Mouse (Mus musculus) cerebellum, adult 18-20 months (tissue): ENCODE results near the gene Meiob.
A peak's percentile ranks its signal among the peaks of the same experiment; 100 is the strongest.

Experiments
- DNase-seq, 2 experiments: peaks; one replicate each; pipeline ENCODE4 v3.0.0; 2021

The Meiob gene

DNA sequence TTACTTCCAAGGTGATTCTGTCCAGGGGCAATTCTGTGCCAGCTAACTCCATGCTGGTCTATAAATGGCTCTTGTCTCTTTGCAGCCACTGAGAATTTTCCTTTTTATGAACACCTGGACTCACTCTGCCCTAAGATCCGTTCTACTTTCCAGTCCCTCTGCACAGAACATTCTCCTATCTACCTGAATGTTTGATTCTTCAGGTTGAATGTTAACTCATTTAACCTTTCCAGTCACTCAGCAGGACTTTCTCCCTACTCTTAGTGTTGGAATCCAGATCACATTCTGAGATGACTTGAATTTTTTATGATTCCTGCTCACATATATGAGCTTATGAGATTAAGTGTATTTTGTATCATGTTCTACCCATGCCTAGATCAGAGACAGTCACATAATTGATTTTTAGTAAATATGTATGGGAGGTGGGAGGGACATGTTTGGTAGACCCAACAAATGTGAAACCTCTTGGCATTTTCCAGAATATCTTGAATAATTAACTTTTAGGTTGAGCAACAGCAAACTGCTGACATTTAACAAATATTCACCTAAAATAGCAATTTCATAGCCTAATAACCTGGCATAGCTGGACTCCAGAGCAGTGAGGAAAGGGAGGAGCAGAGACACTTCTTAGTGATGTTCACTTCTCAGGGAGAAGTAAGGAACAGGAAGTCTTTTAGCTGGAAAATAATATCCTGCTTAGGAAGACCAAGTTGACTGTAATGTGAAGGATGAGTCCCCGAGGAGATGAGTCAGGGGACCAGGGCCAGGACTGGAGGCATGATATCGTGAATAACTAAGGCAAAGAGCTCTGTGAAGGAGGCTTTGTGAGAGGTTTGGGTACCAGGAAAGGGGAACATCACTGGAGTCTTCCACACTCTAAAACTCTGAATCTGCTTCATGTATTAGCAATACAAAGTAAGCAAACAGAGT is 17.5 kb downstream of the Meiob start:
- DNase-seq, result no peak

DNA sequence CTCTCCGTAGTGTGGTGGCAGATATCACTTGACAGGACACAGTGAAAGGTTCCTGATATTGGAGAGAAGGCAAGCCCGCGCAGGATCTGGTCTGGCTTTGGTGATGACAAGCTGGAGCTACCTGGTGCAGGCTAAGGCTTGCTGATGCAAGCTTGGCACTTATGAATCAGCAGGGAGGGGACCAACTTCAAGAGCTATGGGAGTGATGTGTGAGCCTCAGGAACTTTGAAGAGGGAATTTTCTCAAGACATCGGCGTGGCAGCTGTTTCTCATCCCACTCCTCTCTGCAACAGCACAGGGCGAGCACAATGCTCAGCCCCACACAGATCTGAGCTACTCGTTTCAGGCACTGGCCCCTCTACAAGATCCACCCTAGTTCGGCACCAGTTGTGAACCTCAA is 35.8 kb downstream of the Meiob start, which contains the start of gene Hagh:
Gene Hagh (plus strand): TSS at position 302 of the 400 bp plus-strand sequence.
- DNase-seq, result no peak

DNA sequence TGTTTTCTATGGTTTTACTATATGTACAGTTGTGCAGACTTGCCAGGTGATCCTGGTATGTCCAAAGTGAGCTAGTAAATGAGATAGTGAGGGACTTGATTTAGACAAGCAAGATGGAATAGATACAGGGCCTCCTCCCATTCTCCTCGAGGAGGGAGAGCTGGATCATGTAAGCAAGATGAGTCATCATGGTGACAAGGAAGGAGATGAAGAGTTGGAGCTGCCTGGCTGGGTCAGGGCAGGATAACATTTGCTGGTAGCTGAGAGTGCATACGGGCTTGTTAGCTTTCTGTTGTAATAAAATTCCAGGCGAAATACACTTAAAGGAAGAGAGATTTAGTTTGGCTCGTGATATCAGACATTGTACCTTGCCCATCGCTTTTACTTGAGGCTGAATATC is 36.3 kb downstream of the Meiob start:
- no peak for DNase-seq

DNA sequence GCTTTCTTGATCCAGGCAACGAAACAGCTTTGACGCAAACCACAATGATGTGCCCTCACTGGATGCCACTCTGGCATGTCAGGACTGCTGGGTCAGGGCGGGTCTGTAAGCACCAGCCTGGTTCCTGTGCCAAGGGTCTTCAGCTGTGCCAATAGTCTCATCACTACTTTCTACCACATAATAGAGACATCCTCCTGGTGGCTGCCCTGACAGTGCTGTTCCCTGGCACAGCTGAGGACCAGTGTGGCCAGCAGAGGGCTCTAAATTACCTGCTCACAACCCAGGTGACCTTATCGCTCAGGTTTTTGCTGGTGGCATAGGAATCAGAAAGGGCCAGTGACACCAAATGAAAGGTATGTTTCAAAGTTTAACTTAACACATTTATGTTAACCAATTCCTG is 37.0 kb downstream of the Meiob start:
- DNase-seq, result peak; percentile 51 to 59

DNA sequence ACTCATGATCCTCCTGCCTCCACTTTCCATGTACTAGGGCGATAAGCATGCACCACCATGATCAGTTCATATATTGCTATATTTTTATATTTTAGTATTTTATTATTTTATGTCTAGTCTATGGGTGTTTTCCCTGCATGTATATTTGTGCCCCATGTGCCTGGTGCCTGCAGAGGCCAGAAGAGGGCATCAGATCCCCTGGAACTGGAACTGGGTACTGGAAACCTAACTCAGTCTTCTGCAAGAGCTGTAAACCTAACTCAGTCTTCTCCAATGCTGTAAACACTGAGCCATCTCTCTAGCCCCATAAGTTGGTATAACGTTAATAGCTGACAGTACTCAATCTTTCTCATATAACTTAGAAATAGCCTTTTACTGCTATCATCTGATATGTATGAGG is 38.5 kb downstream of the Meiob start:
- no peak for DNase-seq

DNA sequence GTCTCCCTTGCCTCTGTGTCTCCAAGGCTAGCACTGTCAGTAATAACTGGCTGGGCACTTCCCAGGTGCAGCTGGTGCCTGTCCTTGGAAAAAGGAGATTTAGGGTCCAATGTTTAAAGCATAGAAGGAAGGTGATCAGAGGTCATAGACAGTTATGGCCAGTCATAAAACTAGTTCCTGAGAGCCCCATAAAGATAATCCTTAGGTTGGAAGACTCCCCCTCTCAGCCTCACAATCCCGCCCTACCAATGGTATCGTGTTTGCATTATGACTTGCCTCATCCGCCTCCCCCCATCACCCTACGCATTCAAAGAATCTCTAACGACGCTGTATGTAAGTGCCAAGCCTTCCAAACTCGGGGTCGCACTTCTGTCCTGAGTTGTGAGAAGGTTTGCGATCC is 40.4 kb downstream of the Meiob start:
- DNase-seq, result no peak

DNA sequence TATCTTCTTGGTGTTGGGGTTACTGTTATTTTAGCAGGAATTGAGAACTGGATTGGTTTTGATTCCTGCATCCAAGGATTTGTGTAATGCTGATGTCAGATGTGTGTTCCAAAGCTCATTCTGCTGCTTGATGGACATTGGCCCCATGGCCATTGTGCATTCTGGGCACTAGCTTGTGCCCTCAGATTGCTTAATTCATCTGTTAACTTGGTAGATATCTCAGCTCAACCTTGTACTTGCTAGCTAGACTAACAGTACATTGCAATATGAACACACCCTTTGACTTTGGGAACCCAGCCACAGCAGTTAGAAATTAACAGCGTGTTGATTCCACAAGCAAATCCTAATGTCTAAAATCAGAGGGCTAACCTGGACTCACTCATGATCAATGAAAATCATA is 43.3 kb downstream of the Meiob start:
- DNase-seq, result no peak

DNA sequence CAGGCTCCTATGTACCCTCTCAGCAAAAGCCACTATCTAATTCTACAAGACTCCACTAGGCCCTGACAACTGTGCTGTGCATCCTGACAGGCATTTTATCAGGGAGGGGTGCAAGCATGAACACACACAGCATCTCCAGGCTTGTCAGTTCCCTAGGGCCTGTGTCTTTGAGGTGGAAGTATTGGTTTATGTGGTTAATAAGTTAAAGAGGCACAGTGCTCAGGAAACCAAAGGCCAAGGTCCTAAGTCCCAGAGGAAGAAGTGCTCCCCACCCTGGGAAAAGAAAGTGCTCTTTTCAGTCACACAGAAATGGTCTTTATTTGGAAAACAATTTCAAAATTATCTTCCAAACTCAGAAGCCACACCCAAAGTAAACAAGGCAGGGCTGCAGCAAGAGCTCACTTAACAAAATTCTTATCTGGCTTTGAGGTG is 44.5 kb downstream of the Meiob start:
- no peak for DNase-seq

DNA sequence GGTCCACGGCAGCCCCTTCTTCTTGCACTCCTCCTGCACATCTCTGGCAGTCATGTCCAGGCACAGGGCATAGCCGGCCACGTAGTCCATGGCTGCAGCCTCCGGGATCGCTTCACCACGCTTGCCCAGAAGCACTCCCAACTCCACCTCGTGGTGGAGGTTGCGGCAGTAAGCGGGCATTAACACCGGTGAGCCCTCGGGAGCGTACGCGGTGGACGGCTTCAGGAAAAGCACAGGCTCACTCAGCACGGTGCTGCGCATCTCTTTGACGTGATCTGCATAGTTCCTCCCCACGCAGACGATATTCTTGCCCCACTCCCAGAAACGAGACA is 45.6 kb downstream of the Meiob start:
- no peak for DNase-seq

DNA sequence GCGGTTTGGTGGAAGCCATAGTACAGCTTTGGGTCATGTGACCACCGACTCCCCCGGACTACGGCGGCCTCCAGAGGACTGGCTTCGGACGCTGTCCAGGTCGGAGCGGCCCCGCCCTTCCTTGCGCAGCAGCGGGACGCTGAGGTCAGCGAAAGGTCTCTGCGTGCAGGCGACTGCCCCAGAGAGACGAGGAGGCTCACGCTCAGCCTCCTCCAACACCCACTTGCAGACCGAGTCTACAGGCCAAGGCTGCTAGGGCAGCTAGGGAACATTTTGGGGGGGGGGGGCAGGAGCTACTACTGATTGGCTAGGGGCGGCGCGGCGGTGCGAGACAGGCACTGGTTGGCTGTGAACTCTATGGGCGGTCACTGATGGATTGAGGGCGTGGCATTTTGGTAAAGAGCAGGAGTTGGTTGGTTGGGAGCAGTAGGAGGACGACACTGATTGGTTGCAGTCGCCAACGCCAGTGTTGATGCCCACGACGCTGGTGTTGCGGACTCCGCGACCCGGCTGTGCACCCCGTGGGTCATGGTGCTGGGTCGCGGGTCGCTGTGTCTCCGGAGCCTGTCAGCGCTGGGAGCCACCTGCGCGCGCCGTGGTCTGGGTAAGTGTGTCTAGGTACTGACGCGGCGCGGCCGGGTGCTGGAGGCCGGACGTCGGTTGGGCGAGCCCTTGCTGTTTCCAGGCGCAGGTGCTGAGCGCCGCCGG is 46.1 kb downstream of the Meiob start, which contains the start of gene Fahd1:
Gene Fahd1 (minus strand): TSS at position 300 of the 708 bp plus-strand sequence.
- DNase-seq, result peak; percentile 94 to 99

DNA sequence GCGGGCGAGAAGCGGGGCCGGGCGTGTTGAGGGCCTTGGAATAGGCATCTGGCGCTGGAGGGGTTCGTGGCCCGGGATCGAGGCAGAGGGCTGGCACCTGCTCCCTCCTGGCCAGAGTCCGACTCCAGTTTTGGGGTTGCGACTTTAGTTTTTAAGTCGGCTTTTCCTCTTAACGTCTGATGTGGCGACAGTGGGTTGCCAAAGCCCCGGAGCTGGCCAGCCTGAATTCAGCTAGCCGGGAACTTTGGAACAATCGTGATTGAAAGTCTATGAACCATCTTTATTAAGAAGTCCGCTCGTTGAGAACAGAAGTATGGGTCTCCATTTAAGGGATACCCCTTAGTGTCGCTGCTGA is 46.7 kb downstream of the Meiob start:
- no peak for DNase-seq

DNA sequence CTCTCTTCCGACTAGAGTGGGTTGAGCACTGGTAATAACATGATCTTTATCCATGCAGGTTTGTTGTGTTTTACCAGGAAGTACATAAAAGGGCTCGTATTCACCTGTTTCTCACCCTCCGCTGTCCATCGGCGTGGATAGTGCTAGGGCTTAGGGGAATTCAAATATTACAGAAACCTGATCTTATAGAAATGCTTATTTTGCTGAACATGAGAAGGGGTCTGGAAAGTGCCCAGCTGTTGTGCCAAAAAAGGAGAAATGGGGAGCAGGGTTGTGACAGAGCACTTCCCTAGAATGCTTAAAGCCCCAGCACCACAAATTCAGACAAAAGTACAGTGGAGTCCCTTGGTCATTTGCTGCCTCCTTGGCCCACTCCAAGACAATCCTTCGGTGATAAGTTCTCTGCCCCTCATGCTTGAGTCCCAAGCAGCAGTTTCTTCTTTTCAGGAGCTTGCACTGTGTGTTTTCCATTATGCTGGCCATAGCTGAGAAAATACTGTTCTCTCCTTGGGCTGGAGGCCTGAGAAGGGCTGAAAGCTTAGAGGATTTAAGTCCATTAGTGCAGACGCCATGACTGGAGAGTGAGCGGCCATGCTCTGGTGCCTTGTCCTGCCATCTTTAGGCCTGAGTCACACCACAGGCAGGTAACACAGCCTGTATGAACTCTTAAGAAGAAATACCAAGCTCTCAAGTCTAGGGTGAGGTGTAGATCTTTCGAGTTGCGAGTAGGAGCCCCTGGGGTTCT is 47.5 kb downstream of the Meiob start:
- DNase-seq, result no peak

DNA sequence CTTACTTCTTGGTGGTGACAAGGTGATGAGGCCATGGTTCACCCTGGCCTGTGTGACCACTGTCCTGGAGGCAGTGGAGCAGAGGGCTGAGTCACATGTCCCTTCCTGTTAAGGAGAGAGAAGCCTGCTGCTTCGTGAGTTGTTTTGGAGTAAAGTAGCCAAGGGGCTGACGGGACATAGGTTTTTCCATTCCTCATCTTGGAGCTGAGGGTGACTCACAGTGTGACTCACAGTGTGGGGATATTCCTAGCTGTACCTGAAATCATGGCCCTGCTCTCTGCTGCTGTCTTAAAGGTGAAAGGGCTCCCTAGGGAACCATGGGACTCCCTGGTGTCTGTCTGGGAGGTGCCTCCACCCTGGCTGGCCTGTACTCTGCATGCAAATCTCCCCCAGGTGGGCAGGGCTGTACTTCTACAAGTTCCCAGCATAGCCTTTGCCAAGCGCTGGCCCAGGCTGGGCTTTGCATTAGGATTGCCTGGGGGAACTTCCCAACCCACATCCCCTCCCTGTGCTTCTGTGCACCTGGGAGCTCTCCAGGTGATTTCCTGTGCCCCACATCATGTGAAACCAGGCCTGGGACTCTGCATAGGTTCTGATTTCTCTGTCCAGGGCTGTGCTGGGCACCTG is 51.9 kb downstream of the Meiob start:
- no peak for DNase-seq

DNA sequence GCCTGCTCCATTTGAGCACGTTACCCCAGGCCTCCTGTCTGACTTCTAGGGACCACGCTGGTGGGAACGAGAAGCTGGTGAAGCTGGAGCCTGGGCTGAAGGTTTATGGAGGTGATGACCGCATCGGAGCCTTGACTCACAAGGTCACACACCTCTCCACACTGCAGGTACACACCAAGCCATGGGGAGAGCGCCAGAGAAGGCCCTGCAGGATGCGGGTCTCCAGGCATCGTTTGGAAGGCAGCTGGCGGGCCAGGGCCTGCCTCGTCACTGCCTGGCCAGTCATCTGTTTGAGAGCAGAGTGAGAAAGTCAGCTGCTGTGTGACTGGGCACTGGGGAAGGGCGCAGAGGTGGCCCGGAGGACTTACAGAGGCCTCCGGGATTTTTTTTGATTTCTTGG is 52.5 kb downstream of the Meiob start:
- DNase-seq, result no peak

DNA sequence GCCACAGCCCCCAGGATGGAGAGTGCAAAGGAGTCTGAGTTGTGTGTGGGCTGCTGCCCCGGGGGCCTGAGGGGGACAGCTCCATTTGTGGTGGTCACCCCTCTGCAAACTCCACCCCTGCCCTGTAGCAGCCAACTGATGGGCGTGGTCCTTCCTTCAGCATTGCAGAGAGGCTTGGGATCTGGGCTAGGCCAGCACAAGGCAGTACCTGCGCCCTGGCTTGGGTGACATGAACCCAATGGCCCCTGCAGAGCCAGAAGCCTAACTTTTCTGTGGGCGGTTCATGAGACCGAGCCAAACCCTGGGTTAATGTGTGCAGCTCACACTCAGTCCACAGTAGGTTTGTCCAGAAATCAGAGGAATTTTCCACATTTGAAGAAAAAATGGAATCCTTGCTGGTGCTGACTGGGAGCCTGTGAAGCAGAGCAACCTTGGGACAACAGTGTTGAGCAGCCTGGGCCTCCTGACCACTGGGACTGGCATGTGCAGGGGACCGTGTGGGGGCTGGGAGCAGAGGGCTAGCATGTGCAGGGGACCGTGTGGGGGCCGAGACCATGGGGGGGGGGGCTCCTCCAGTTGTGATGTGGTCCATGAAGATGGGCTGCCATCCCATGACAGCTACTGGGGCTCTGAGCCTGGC is 53.9 kb downstream of the Meiob start:
- DNase-seq, result no peak

DNA sequence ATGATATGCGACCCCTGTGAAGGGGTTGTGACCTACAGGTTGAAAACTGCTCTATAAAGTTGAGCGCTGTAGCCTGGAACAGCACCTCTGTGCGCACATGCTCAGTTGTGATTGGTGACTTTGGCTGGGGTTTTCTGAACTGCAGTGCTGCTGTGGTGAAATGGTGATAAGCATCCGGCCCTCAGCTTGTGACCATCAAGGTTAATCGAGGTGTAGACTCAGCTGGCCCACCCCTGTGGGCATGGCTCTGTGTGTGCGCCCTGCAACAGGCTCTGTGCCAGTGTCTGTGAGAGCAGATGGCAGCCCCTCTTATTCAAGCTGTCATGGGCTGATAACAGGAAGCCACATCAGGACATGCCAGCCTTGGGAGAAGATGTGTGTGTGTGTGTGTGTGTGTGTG is 54.9 kb downstream of the Meiob start:
- no peak for DNase-seq

DNA sequence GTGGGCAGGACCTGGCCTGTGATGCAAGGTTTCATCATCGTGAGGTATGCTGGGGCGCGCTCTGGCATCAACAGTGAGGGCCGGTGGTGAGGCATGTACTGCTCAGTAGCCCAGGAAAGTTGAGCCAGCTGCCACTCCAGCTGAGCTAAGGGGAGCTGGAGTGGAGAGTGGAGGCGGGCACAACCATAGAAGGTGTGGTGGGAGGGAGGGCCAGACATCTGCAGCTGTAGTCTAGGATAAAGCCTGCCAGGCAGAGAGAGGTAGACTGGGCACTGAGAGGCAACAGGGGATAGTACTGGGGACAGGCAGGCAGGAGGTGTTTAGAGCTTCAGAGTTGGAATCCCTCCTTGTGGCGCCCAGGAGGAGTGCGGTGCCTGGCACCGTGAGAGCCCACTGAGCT is 56.0 kb downstream of the Meiob start:
- no peak for DNase-seq

DNA sequence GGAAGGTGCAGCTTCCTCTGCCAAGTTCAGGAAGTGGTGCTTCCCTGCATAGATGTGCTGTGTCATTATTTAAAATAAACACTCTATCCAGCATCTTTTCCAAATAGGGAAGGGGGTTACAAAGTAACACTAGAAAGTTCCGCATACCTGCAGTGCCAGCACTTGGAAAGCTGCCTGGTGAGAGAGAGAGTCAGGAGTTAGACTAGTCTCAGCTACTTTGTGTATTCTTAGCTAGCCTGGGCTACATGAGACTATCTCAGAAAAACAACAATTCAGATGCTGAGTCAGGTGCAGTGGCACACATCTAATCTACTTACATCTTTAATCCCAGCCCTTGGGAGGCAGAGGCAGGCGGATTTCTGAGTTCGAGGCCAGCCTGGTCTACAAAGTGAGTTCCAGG is 57.7 kb downstream of the Meiob start:
- DNase-seq, result no peak

DNA sequence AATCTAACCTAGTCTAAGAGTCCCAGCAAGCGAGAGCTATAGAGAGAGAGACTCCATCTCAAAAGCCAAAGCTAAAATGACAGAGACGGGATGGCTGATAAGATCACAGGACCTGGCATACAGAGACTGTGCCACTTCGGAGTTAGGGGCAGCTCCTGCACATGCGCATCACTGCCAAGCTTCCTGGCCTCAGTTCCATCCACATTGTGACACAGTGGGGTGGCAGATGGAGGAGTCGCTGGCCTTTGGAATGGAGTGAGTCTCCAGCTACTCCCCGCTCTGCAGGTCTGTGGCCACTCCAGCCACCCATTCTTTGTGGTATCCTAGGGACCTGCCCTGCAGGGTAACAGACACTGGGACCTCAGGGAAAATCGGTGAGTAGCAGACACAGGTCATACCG is 61.7 kb downstream of the Meiob start, which contains the start of gene Igfals:
Gene Igfals (plus strand): TSS at position 222 of the 400 bp plus-strand sequence.
- DNase-seq, result peak; percentile 85 to 90

DNA sequence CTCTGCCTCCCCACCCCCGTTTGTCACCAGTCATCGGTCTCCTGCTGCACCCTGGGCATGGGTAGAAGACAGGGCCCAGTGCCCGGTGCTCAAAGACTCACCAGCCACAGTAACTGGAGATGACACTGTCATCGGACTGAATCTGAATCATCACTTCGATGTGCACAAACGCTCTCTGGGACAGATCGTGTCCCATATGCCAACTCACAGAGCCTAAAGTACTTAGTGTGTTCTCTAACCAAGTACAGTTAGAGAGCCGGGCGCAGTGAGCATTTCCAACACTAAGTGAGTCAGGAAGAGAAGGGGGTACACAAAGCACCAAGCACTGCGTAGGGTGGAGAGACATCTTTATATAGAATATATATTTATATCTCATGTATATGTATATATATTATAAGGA is 63.8 kb downstream of the Meiob start:
- DNase-seq, result peak in 1 of 2 experiments; percentile 3

DNA sequence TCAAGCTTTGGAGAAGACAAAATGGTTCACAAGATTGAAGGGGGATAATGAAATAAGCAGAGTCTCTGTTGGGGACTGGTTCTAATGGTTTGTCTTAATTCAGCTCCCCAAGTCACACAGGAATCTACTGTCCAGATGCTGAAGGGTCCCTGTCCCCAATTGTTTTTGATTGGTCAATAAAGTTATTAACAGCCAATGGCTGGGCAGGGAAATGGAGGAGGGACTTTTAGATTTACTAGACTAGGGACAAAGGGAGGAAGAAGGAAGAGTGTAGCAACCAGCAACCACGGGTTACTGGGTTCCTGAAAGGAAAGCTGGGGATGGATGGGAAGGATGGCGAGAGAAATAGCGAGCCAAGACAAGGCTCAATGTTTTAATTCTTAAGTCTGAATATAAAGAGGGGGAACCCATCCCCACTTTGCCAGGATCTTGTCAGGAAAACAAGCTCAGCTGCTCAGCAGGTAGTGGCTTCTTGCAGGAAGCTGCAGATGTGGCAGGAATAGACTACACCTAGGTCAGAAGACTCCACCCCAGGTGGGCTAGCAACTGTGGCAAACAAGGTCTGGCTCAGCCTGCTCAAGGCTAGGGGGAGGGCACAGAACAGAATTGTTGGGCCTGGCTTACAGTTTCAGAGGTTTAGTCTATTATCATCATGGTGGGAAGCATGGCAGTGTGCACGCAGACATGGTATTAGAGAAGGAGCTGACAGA is 69.8 kb downstream of the Meiob start:
- no peak for DNase-seq

DNA sequence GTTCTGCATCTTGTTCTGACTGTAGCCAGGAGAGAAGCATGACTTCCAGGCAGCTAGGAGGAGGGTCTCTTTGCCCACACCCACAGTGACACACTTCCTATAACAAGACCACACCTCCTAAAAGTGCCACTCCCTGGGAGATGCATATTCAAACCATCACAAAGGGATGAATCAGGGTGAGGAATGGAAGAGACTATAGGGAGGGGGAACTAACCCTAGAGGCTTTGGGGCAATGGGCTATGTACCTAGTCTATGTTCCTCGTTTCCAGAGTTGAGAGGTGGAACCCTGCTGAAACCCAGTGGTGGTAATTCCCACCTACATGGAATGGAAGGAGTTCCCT is 70.3 kb downstream of the Meiob start:
- no peak for DNase-seq
